Mouse (Mus musculus) macrophage (primary cell): ENCODE measurements around the gene Zfp277. TPM values are rescaled to one million over a fixed set of nuclear protein-coding genes. Genes with fewer than 3 reads are reported as not detected.
A peak's percentile ranks its signal among the peaks of the same experiment; 100 is the strongest.

Experiments
- H3K27ac ChIP-seq: fragments of 350-480 bp; formaldehyde crosslinking; 2 replicates; pipeline ENCODE4 v1.9.0; 2021
- H3K36me3 ChIP-seq: fragments of 350-480 bp; formaldehyde crosslinking; 2 replicates; pipeline ENCODE4 v1.9.0; 2021; ENCODE audit errors: inconsistent target
- H3K4me3 ChIP-seq: fragments of 350-480 bp; formaldehyde crosslinking; 2 replicates; pipeline ENCODE4 v1.9.0; 2021; ENCODE audit errors: inconsistent target
- H3K79me2 ChIP-seq: fragments of 350-480 bp; formaldehyde crosslinking; 2 replicates; pipeline ENCODE4 v1.9.0; 2021; ENCODE audit errors: inconsistent target
- WGBS: methylation state at CpG from one replicate; pipeline ENCODE4 v1.1.7; 2026; ENCODE audit warnings: inconsistent platforms; ENCODE audit not compliant: missing documents; 5-methylcytosine and 5-hydroxymethylcytosine counted together
- polyA plus RNA-seq: library from polyadenylated mRNA; stranded (reverse); fragments of 250-400 nt; gene quantifications from 3 replicates; pipeline ENCODE4 v1.2.4, GENCODE M21; 2018; ENCODE audit warnings: inconsistent platforms

Zfp277 gene
- polyA plus RNA-seq, 1 experiment from 2014 or later = 19.6 TPM

- H3K4me3 ChIP-seq = no peak overlapping the region
- 86% methylated on average over 5 of the region's 5 CpGs for WGBS
These were observed 30.9 kb downstream of the Zfp277 start for GRCm38 (mm10) chr12:40414682-40415311.

GRCm38 (mm10) chr12:40399812-40400211, 45.9 kb downstream of the Zfp277 start:
- Histone ChIP-seq H3K27ac (no peak overlapping the region), H3K79me2 (no peaks in the 10 kb centered on the region), H3K4me3 (no peak overlapping the region), H3K36me3 (no peaks in the 10 kb centered on the region)
- WGBS = 97% methylated on average over 10 of the region's 10 CpGs

More at GRCm38 (mm10) chr12:40414682-40415311, 30.9 kb downstream of the Zfp277 start:
- Histone ChIP-seq H3K36me3 (no peaks in the 10 kb centered on the region), H3K27ac (no peak overlapping the region), H3K79me2 (no peaks in the 10 kb centered on the region)

GRCm38 (mm10) chr12:40399386-40399785, 46.3 kb downstream of the Zfp277 start:
- Histone ChIP-seq H3K27ac (no peak overlapping the region), H3K4me3 (no peak overlapping the region), H3K36me3 (no peaks in the 10 kb centered on the region), H3K79me2 (no peaks in the 10 kb centered on the region)
- WGBS = 94% methylated on average over 2 of the region's 2 CpGs

GRCm38 (mm10) chr12:40398916-40399315, 46.8 kb downstream of the Zfp277 start:
- Histone ChIP-seq H3K79me2 (no peaks in the 10 kb centered on the region), H3K27ac (no peak overlapping the region), H3K36me3 (no peaks in the 10 kb centered on the region), H3K4me3 (no peak overlapping the region)
- WGBS = 100% methylated on average over 2 of the region's 2 CpGs

GRCm38 (mm10) chr12:40392869-40393268, 52.8 kb downstream of the Zfp277 start:
- Histone ChIP-seq H3K36me3 (no peaks in the 10 kb centered on the region), H3K4me3 (no peak overlapping the region), H3K79me2 (no peaks in the 10 kb centered on the region), H3K27ac (no peak overlapping the region)
- WGBS = 88% methylated on average over 3 of the region's 3 CpGs

GRCm38 (mm10) chr12:40391262-40391661, 54.4 kb downstream of the Zfp277 start:
- Histone ChIP-seq H3K36me3 (no peaks in the 10 kb centered on the region), H3K4me3 (no peak overlapping the region), H3K27ac (no peak overlapping the region), H3K79me2 (no peaks in the 10 kb centered on the region)
- WGBS = 100% methylated on average over 1 of the region's 1 CpGs

- Histone ChIP-seq H3K79me2 (no peaks in the 10 kb centered on the region), H3K27ac (no peak overlapping the region), H3K4me3 (no peak overlapping the region), H3K36me3 (no peaks in the 10 kb centered on the region)
- WGBS = 93% methylated on average over 5 of the region's 5 CpGs
These were observed 57.9 kb downstream of the Zfp277 start for GRCm38 (mm10) chr12:40387786-40388185.

GRCm38 (mm10) chr12:40385301-40385700, 60.4 kb downstream of the Zfp277 start:
- 92% methylated on average over 4 of the region's 4 CpGs for WGBS
- Histone ChIP-seq H3K79me2 (no peaks in the 10 kb centered on the region), H3K36me3 (no peaks in the 10 kb centered on the region), H3K4me3 (no peak overlapping the region), H3K27ac (no peak overlapping the region)

- no peaks in the 10 kb centered on the region for H3K36me3 ChIP-seq
- WGBS = 97% methylated on average over 6 of the region's 6 CpGs
- no peak overlapping the region for H3K27ac ChIP-seq
- H3K79me2 ChIP-seq = no peaks in the 10 kb centered on the region
- no peak overlapping the region for H3K4me3 ChIP-seq
These were observed 62.0 kb downstream of the Zfp277 start for GRCm38 (mm10) chr12:40383718-40384117.

- WGBS = 91% methylated on average over 5 of the region's 5 CpGs
- H3K36me3 ChIP-seq = no peaks in the 10 kb centered on the region
- no peak overlapping the region for H3K4me3 ChIP-seq
- no peak overlapping the region for H3K27ac ChIP-seq
- no peaks in the 10 kb centered on the region for H3K79me2 ChIP-seq
These were observed 63.2 kb downstream of the Zfp277 start for GRCm38 (mm10) chr12:40382539-40382938.

GRCm38 (mm10) chr12:40381824-40382223, 63.9 kb downstream of the Zfp277 start:
- Histone ChIP-seq H3K4me3 (peak overlapping the region; percentile 10; the same call in 1 of the 2 replicates), H3K79me2 (no peaks in the 10 kb centered on the region), H3K27ac (no peak overlapping the region), H3K36me3 (no peaks in the 10 kb centered on the region)
- 75% methylated on average over 11 of the region's 11 CpGs for WGBS

- Histone ChIP-seq H3K4me3 (peak overlapping the region; percentile 10; the same call in 1 of the 2 replicates), H3K27ac (no peak overlapping the region), H3K79me2 (no peaks in the 10 kb centered on the region), H3K36me3 (no peaks in the 10 kb centered on the region)
- WGBS = 42% methylated on average over 10 of the region's 10 CpGs
These were observed 64.4 kb downstream of the Zfp277 start for GRCm38 (mm10) chr12:40381173-40381801.

- no peak overlapping the region for H3K4me3 ChIP-seq
- H3K27ac ChIP-seq = no peak overlapping the region
- no peaks in the 10 kb centered on the region for H3K36me3 ChIP-seq
- 20% methylated on average over 4 of the region's 4 CpGs for WGBS
- H3K79me2 ChIP-seq = no peaks in the 10 kb centered on the region
These were observed 66.2 kb downstream of the Zfp277 start for GRCm38 (mm10) chr12:40379538-40379923.

GRCm38 (mm10) chr12:40378621-40379537, 66.8 kb downstream of the Zfp277 start:
- Histone ChIP-seq H3K79me2 (no peaks in the 10 kb centered on the region), H3K36me3 (no peaks in the 10 kb centered on the region), H3K27ac (no peak overlapping the region), H3K4me3 (no peak overlapping the region)
- WGBS = 88% methylated on average over 17 of the region's 17 CpGs

- no peak overlapping the region for H3K27ac ChIP-seq
- H3K79me2 ChIP-seq = no peaks in the 10 kb centered on the region
- H3K36me3 ChIP-seq = no peaks in the 10 kb centered on the region
- 94% methylated on average over 3 of the region's 3 CpGs for WGBS
- no peak overlapping the region for H3K4me3 ChIP-seq
These were observed 93.8 kb downstream of the Zfp277 start for GRCm38 (mm10) chr12:40351879-40352278.
